Mouse (Mus musculus): ENCODE results near the gene Dnah7a. TPM values are rescaled to one million over a fixed set of nuclear protein-coding genes. Genes with fewer than 3 reads are reported as not detected.
A peak's percentile ranks its signal among the peaks of the same experiment; 100 is the strongest.
"Not testable (repeated sequence)": the region's sequence is repeated elsewhere in the genome, so short reads cannot be mapped to it uniquely, and the experiment has no call there.

Gene Dnah7a
- total RNA-seq, 2 experiments from 2014 or later: 4.2 to 5.2 TPM

DNA sequence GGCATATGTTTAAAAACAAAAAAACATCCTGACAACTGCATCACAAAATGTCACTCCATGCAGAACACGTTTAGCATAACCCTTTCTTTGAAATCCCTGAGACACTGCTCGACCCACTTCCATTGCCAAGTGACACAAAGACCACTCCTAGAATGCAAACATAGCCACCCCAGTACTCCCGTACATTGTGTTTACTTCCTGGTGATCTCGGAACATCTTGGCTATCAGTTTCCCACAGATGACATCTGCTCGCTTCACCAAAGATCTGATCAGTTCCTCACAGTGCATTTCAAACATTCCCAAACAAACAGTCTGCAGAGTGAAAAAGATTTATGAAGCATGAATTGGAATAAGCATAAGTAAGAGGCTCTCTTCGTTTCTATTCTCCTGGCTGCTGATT, 76.6 kb downstream of the Dnah7a start:
- TF ChIP-seq CTCF (conservative IDR thresholded peaks at IDR 0.05): no peak
- Histone ChIP-seq H3K4me3 (no peak overlapping the region), H3K27ac (no peak overlapping the region)
- DNase-seq (ENCODE audit: low spot score in 2 of 2): no peak

- Histone ChIP-seq H3K27ac (no peak overlapping the region), H3K4me3 (no peak overlapping the region)
- DNase-seq (ENCODE audit: low spot score in 2 of 2): no peak
- TF ChIP-seq CTCF (conservative IDR thresholded peaks at IDR 0.05): no peak
These were observed 93.1 kb downstream of the Dnah7a start for GRCm38 (mm10) chr1:53613486-53613885.

DNA sequence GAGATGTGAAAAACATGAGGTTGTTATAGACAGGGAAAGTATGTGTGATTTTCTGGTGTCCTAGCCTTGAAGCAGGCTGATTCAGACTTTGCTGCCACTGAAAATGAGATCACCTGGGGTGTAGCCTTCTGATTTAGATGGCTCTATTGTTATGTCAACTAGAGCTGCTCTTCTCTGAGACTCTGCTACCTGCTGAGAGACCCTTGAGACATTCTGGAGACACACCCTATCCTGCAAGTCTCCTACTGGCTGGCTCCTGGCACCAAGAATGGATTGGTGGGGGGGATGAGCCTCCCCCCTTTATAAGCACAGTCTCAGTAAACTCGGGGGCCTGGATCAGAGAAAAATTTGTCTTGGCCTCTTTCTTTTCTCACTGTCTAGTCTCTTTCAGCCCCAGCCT, 125.3 kb downstream of the Dnah7a start:
- DNase-seq (ENCODE audit: low spot score in 2 of 2); H3K4me3 ChIP-seq; H3K27ac ChIP-seq: not testable (repeated sequence)

- not testable (repeated sequence) for DNase-seq (ENCODE audit: low spot score in 2 of 2); H3K4me3 ChIP-seq; H3K27ac ChIP-seq
These were observed 148.7 kb downstream of the Dnah7a start for GRCm38 (mm10) chr1:53557918-53558317.

GRCm38 (mm10) chr1:53547018-53547417, 159.6 kb downstream of the Dnah7a start:
- not testable (repeated sequence) for H3K27ac ChIP-seq, H3K4me3 ChIP-seq
- DNase-seq (ENCODE audit: low spot score in 2 of 2): peak in 1 of 2 experiments; percentile 8

GRCm38 (mm10) chr1:53538356-53538755, 168.2 kb downstream of the Dnah7a start:
- not testable (repeated sequence) for H3K27ac ChIP-seq; DNase-seq (ENCODE audit: low spot score in 2 of 2); H3K4me3 ChIP-seq

DNA sequence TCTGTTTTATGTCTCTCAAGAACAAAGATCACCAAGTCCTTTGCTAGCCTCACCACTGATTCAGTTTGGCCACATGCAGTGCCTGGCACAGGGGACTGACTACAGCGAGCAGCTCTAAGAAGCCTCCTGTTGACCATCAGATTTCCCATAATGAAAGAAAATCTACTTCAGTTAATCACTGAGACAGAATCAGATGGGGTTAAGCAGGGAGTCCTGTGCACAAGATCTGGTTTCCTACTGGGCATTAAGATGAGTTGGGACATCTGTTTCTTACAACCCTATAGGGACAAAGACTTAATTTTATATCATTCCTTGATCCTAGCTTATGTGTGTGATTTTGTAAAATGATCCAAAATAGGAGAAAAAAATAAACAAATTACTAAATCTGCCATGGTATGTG, 171.8 kb downstream of the Dnah7a start:
- DNase-seq (ENCODE audit: low spot score in 2 of 2); H3K4me3 ChIP-seq; H3K27ac ChIP-seq: not testable (repeated sequence)

DNA sequence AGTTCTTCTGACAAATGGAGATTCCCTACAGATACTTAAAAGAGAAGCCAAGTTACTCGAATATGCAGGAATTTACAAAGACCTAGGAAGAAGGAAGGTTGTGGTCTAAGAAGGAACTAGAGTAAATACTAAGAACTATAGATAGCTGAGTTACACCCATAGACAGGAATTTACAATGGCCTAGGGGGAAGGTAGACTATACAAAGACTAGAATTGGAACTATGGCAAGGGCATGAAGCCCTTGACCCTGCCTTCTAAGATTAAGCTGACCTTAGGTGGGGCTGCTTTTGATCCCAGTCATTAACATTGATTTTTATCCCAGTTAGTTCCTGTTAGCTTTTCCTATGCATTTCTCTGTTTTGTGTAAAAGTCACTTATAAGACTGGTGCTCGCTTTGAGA, 180.6 kb downstream of the Dnah7a start:
- not testable (repeated sequence) for H3K4me3 ChIP-seq; DNase-seq (ENCODE audit: low spot score in 2 of 2); H3K27ac ChIP-seq

DNA sequence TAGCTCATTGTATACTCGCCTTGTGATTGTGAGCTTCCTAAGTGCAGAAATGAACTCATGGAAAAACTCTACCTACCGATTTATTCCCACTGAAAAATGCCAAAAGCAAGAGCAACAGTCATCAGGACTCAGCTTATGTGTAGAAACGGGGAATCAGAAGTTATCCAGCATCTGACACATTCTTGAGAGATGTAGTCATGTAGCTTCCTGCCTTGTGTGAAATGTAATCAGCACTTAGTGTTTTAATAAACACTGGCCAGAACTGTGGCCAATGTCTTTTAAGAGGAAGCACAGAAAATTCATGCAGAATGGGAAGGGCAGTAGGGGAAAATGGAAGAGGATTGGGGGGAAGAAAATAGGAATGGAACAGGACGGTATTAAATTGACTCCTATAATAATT, 232.9 kb downstream of the Dnah7a start:
- H3K4me3 ChIP-seq: no peak overlapping the region
- H3K27ac ChIP-seq: no peak overlapping the region
- no peak for DNase-seq (ENCODE audit: low spot score in 2 of 2)

GRCm38 (mm10) chr1:53472084-53472483, 234.5 kb downstream of the Dnah7a start:
- H3K27ac ChIP-seq: not testable (repeated sequence)

More for the DNA sequence above, 232.9 kb downstream of the Dnah7a start:
- no peak for TF ChIP-seq CTCF (conservative IDR thresholded peaks at IDR 0.05)

GRCm38 (mm10) chr1:53467325-53467670, 239.3 kb downstream of the Dnah7a start:
- DNase-seq (ENCODE audit: low spot score in 2 of 2): no peak

More at GRCm38 (mm10) chr1:53472084-53472483, 234.5 kb downstream of the Dnah7a start:
- DNase-seq (ENCODE audit: low spot score in 2 of 2); H3K4me3 ChIP-seq: not testable (repeated sequence)

DNA sequence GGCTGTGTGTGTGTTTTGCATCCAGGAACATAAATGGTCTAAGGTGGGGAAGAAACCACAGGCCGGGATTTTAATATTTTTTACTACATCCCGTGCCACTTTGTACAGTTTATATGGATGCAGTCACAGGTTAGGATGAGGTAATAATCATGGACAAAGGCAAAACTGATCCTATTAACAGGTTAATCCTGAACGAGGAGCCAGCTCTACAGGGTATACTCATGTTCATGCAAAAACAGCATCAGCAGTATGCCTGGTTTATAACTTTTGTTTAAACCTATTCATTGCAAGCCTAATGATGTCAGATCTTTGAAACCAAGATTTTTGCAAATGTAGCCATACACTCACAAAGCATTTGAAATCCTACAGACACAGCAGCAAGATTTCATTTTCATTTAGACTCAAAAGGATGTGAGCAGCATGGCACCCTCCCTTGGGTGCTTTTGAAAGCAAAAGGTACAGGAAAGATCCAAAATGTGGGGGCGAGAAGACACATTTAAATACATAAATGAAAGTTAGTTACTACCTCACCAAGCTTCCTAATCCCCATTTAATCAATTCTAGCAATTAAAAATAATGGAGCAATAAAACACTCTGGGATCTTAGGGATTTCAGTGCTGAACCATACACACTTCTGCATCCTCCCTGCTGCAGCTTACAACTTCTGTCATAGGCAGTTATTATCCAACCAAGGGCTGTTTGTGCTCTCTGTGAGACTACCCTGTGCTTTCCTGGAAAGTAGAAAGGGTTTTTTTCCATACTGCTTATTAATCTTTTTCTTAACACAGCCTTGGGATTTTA, 239.9 kb downstream of the Dnah7a start:
- not testable (repeated sequence) for H3K27ac ChIP-seq; DNase-seq (ENCODE audit: low spot score in 2 of 2); H3K4me3 ChIP-seq

More at GRCm38 (mm10) chr1:53467325-53467670, 239.3 kb downstream of the Dnah7a start:
- Histone ChIP-seq H3K27ac (no peak overlapping the region), H3K4me3 (no peak overlapping the region)
- TF ChIP-seq CTCF (conservative IDR thresholded peaks at IDR 0.05): no peak

DNA sequence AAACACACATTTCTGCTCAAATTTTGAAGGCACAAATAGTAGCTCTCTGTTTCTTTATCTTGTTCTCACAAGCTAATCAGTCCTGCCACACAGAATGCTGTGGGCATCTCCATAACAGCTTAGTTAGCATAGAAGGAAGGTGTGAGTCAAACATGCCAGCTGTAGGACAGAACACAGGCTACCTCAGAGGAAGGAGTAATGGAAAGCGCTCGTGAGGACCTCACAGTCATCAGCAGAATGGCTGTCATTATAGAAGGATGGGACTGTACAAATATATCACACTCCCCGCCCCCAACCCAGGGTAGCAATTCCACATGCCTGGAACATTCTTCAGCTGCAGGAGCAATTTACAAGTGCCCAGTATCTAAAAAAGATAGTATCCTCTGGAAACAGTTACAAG, 267.4 kb downstream of the Dnah7a start:
- DNase-seq (ENCODE audit: low spot score in 2 of 2); H3K27ac ChIP-seq; H3K4me3 ChIP-seq: not testable (repeated sequence)

- not testable (repeated sequence) for DNase-seq (ENCODE audit: low spot score in 2 of 2)
These were observed 274.2 kb downstream of the Dnah7a start for GRCm38 (mm10) chr1:53432433-53432832.

More at GRCm38 (mm10) chr1:53432433-53432832, 274.2 kb downstream of the Dnah7a start:
- H3K4me3 ChIP-seq, H3K27ac ChIP-seq: not testable (repeated sequence)

All from layer of hippocampus, adult 2 months (tissue).